Comparison of ENCODE assay signal across 21 mouse cellular contexts in genomic region chr11:94839133-94839532, GRCm38 (mm10). TPM values are rescaled to one million over a fixed set of nuclear protein-coding genes. Genes with fewer than 3 reads are reported as not detected.
A peak's percentile ranks its signal among the peaks of the same experiment; 100 is the strongest.
DNase-seq lines count a peak whose midpoint lies in the region; ATAC-seq and TF ChIP-seq lines count a peak whose summit lies in the region.
"Had no signal": no experiment of that assay in that cellular context is flagged by ENCODE, and none has a peak within 500 bp of the region (broad histone marks: within the 10 kb centered on the region; RNA-seq: fewer than 3 reads in every experiment).

No protein-coding gene starts in this region.

- H3K4me2 ChIP-seq in kidney, embryonic 14.5 days (replicated peaks; ENCODE audit: low read depth, low read length), result no peak overlapping the region
- H3K4me2 ChIP-seq in midbrain, postnatal 0 days (ENCODE audit: low read depth, low read length, poor library complexity, severe bottlenecking), result no peak overlapping the region
- no peak overlapping the region for H3K4me2 ChIP-seq in midbrain, embryonic 13.5 days (replicated peaks)
- H3K4me2 ChIP-seq: forebrain, embryonic 15.5 days; heart, embryonic 12.5 days; kidney, embryonic 15.5 days; limb, embryonic 15.5 days had no signal

- no peak overlapping the region for H3K27ac ChIP-seq in kidney, adult 2 months (ENCODE audit: insufficient read depth, low read depth, low read length)
- no peak overlapping the region for H3K27ac ChIP-seq in kidney, embryonic 14.5 days (ENCODE audit: low read depth, low read length)
- no peak overlapping the region for H3K27ac ChIP-seq in midbrain, postnatal 0 days (ENCODE audit: low read depth, low read length)
- H3K27ac ChIP-seq in midbrain, embryonic 13.5 days, result no peak overlapping the region
- H3K27ac ChIP-seq: forebrain, embryonic 15.5 days; kidney, embryonic 15.5 days; limb, embryonic 15.5 days had no signal

- no peak overlapping the region for H3K4me3 ChIP-seq in kidney, adult 2 months (ENCODE audit: insufficient read depth, low read depth, low read length)
- no peak overlapping the region for H3K4me3 ChIP-seq in kidney, embryonic 14.5 days (ENCODE audit: low read length)
- H3K4me3 ChIP-seq in midbrain, postnatal 0 days (ENCODE audit: low read depth, low read length), result no peak overlapping the region
- H3K4me3 ChIP-seq in midbrain, embryonic 13.5 days (replicated peaks), result no peak overlapping the region
- H3K4me3 ChIP-seq: forebrain, embryonic 15.5 days; heart, embryonic 12.5 days; kidney, embryonic 15.5 days; limb, embryonic 15.5 days had no signal

- no peaks in the 10 kb centered on the region for H3K9me3 ChIP-seq in kidney, embryonic 14.5 days (ENCODE audit: control insufficient read depth, low read length)
- H3K9me3 ChIP-seq in midbrain, postnatal 0 days (ENCODE audit: low read length), result no peaks in the 10 kb centered on the region
- no peaks in the 10 kb centered on the region for H3K9me3 ChIP-seq in midbrain, embryonic 13.5 days
- H3K9me3 ChIP-seq: forebrain, embryonic 15.5 days; kidney, embryonic 15.5 days; limb, embryonic 15.5 days had no signal

- DNase-seq in adrenal gland, postnatal 14 days, result peak; percentile 15
- DNase-seq in adrenal gland, adult 18-20 months (ENCODE audit: low spot score in 2 of 2), result no peak
- no peak for DNase-seq in kidney, adult 2 months
- DNase-seq in midbrain, postnatal 0 days (ENCODE audit: low spot score), result no peak
- peak; percentile 6 for DNase-seq in retina, postnatal 7 days (ENCODE audit: low read depth, low spot score)
- no peak for DNase-seq in thymus, postnatal 4 days
- DNase-seq: B cell, adult 2 months; cerebellum, postnatal 14 days; lung, postnatal 36 days; right cerebral cortex, postnatal 25 days had no signal

- no peak overlapping the region for H3K9ac ChIP-seq in kidney, embryonic 14.5 days (ENCODE audit: low read depth, low read length)
- H3K9ac ChIP-seq in midbrain, postnatal 0 days (replicated peaks; ENCODE audit: low read length, poor library complexity, severe bottlenecking), result no peak overlapping the region
- H3K9ac ChIP-seq in midbrain, embryonic 13.5 days (replicated peaks), result no peak overlapping the region
- H3K9ac ChIP-seq: forebrain, embryonic 15.5 days; heart, embryonic 12.5 days; kidney, embryonic 15.5 days; limb, embryonic 15.5 days had no signal

- H3K4me1 ChIP-seq in kidney, adult 2 months (ENCODE audit: control insufficient read depth, insufficient read depth, low read length), result no peaks in the 10 kb centered on the region
- no peaks in the 10 kb centered on the region for H3K4me1 ChIP-seq in kidney, embryonic 14.5 days (ENCODE audit: control insufficient read depth, insufficient read depth, low read length)
- H3K4me1 ChIP-seq in midbrain, postnatal 0 days (ENCODE audit: insufficient read depth, low read length), result no peaks in the 10 kb centered on the region
- no peaks in the 10 kb centered on the region for H3K4me1 ChIP-seq in midbrain, embryonic 13.5 days (replicated peaks)
- H3K4me1 ChIP-seq: forebrain, embryonic 15.5 days; heart, embryonic 12.5 days; kidney, embryonic 15.5 days; limb, embryonic 15.5 days had no signal

- no peaks in the 10 kb centered on the region for H3K27me3 ChIP-seq in kidney, adult 2 months (replicated peaks; ENCODE audit: control insufficient read depth, insufficient read depth, low read length)
- no peaks in the 10 kb centered on the region for H3K27me3 ChIP-seq in kidney, embryonic 14.5 days (ENCODE audit: control insufficient read depth, insufficient read depth, low read length)
- no peaks in the 10 kb centered on the region for H3K27me3 ChIP-seq in midbrain, postnatal 0 days (ENCODE audit: insufficient read depth, low read length)
- no peaks in the 10 kb centered on the region for H3K27me3 ChIP-seq in midbrain, embryonic 13.5 days
- H3K27me3 ChIP-seq: forebrain, embryonic 15.5 days; kidney, embryonic 15.5 days; limb, embryonic 15.5 days had no signal

- no peak for ATAC-seq in kidney, embryonic 14.5 days (ENCODE audit: low FRiP score, low TSS enrichment)
- no peak for ATAC-seq in midbrain, postnatal 0 days (ENCODE audit: low FRiP score)
- ATAC-seq in midbrain, embryonic 13.5 days, result no peak
- ATAC-seq: forebrain, embryonic 15.5 days; midbrain, embryonic 16.5 days; Patski had no signal

- H3K36me3 ChIP-seq in kidney, adult 2 months (ENCODE audit: control insufficient read depth, insufficient read depth, low read length), result no peaks in the 10 kb centered on the region
- H3K36me3 ChIP-seq in kidney, embryonic 14.5 days (ENCODE audit: control insufficient read depth, insufficient read depth, low read length), result no peaks in the 10 kb centered on the region
- no peaks in the 10 kb centered on the region for H3K36me3 ChIP-seq in midbrain, postnatal 0 days (ENCODE audit: insufficient read depth, low read length)
- no peaks in the 10 kb centered on the region for H3K36me3 ChIP-seq in midbrain, embryonic 13.5 days
- H3K36me3 ChIP-seq: forebrain, embryonic 15.5 days; heart, embryonic 12.5 days; kidney, embryonic 15.5 days; limb, embryonic 15.5 days had no signal

- TF ChIP-seq POLR2A in kidney, adult 2 months (IDR thresholded peaks at IDR 0.05; ENCODE audit: low read depth, low read length), result no peak

- TF ChIP-seq CTCF in kidney, adult 2 months (conservative IDR thresholded peaks at IDR 0.05; ENCODE audit: insufficient read depth, insufficient read length, low read depth, low read length), result peak; percentile 34; the same call in 1 of the 2 replicates
- TF ChIP-seq CTCF in midbrain, postnatal 0 days (IDR thresholded peaks at IDR 0.05), result peak; percentile 52

RNA-seq across cellular contexts. Expression of gene Tmem92, which starts 56.6 kb away (rescaled TPM):
- not detected in 2 replicates for total RNA-seq in adrenal gland, postnatal 14 days (2021)
- total RNA-seq in adrenal gland, adult 18-20 months (2021), result not detected
- polyA plus RNA-seq in kidney, adult 2 months (2012; rRNA removed), result not detected in 2 replicates
- not detected in 2 replicates for polyA plus RNA-seq in kidney, embryonic 14.5 days (2014; fragmentation: Nextera tagmentation; extraction: Ambion mirVana)
- total RNA-seq in midbrain, postnatal 0 days (2014; rRNA removed), result not detected in 2 replicates
- not detected in 2 replicates for polyA plus RNA-seq in midbrain, postnatal 0 days (2015; fragmentation: Nextera tagmentation; extraction: Ambion mirVana)
- polyA plus RNA-seq in midbrain, embryonic 13.5 days (2015; fragmentation: Nextera tagmentation; extraction: Ambion mirVana), result not detected in 2 replicates
- total RNA-seq: gastrocnemius, adult 8-10 months had no signal
- polyA plus RNA-seq: heart, embryonic 12.5 days; hindbrain, embryonic 11.5 days; kidney, embryonic 15.5 days; limb, embryonic 15.5 days; midbrain, embryonic 16.5 days; neural tube, embryonic 14.5 days; Patski had no signal

Comparison
In these comparisons a context has a peak if more than half of its experiments do, and no peak if none do; other contexts are left out.
1. DNase-seq: peak in adrenal gland, postnatal 14 days (single experiment) and retina, postnatal 7 days (single experiment); none in adrenal gland, adult 18-20 months (0 of 2), kidney, adult 2 months (single experiment), midbrain, postnatal 0 days (single experiment) and thymus, postnatal 4 days (single experiment).